Mouse (Mus musculus) heart, postnatal 0 days (tissue): ENCODE measurements around the gene Olfr551.

ENCODE experiments used
- CTCF ChIP-seq: IDR thresholded peaks from 2 replicates; pipeline ENCODE4 v1.5.1; 2016; ENCODE audit warnings: antibody characterized with exemption, control low read depth, low read depth
- EP300 ChIP-seq: IDR thresholded peaks from 2 replicates; pipeline ENCODE4 v1.6.1; 2016; ENCODE audit warnings: antibody characterized with exemption, low read depth

GRCm38 (mm10) chr7:102636665-102637064, 45.0 kb upstream of the Olfr551 start:
- TF ChIP-seq EP300 (no peak), CTCF (peak; percentile 63)
